Comparison of ENCODE assay signal across 13 mouse cellular contexts in genomic region chr3:23962961-23963621, GRCm38 (mm10).
"Had no signal": no experiment of that assay in that cellular context is flagged by ENCODE, and none has a peak within 500 bp of the region (broad histone marks: within the 10 kb centered on the region; RNA-seq: fewer than 3 reads in every experiment).

No protein-coding gene starts in this region.

- H3K4me1 ChIP-seq: kidney, embryonic 15.5 days; limb, embryonic 15.5 days; stomach, embryonic 15.5 days had no signal

- DNase-seq: kidney, adult 18-20 months; kidney, postnatal 25 days; layer of hippocampus, adult 9-11 months; layer of hippocampus, postnatal 36 days; lung, adult 18-20 months; right cerebral cortex, postnatal 14 days; thymus, adult 2 months; thymus, postnatal 25 days had no signal

- H3K27ac ChIP-seq: kidney, embryonic 15.5 days; limb, embryonic 15.5 days; liver, embryonic 14.5 days; stomach, embryonic 15.5 days had no signal

- H3K27me3 ChIP-seq: kidney, embryonic 15.5 days; limb, embryonic 15.5 days; stomach, embryonic 15.5 days had no signal

- H3K36me3 ChIP-seq: kidney, embryonic 15.5 days; limb, embryonic 15.5 days; stomach, embryonic 15.5 days had no signal

- H3K4me2 ChIP-seq: kidney, embryonic 15.5 days; limb, embryonic 15.5 days; stomach, embryonic 15.5 days had no signal

- H3K9ac ChIP-seq: kidney, embryonic 15.5 days; limb, embryonic 15.5 days; liver, embryonic 14.5 days; stomach, embryonic 15.5 days had no signal

- H3K9me3 ChIP-seq: kidney, embryonic 15.5 days; limb, embryonic 15.5 days; stomach, embryonic 15.5 days had no signal

- H3K4me3 ChIP-seq: kidney, embryonic 15.5 days; limb, embryonic 15.5 days; myocyte; stomach, embryonic 15.5 days had no signal
